Mouse (Mus musculus) ovary, postnatal 10 days (tissue): ENCODE measurements around the gene Grifin.

Experiments used
- DNase-seq: peaks from one replicate; pipeline ENCODE4 v3.0.0; 2022; ENCODE audit warnings: low spot score

Grifin gene

DNA sequence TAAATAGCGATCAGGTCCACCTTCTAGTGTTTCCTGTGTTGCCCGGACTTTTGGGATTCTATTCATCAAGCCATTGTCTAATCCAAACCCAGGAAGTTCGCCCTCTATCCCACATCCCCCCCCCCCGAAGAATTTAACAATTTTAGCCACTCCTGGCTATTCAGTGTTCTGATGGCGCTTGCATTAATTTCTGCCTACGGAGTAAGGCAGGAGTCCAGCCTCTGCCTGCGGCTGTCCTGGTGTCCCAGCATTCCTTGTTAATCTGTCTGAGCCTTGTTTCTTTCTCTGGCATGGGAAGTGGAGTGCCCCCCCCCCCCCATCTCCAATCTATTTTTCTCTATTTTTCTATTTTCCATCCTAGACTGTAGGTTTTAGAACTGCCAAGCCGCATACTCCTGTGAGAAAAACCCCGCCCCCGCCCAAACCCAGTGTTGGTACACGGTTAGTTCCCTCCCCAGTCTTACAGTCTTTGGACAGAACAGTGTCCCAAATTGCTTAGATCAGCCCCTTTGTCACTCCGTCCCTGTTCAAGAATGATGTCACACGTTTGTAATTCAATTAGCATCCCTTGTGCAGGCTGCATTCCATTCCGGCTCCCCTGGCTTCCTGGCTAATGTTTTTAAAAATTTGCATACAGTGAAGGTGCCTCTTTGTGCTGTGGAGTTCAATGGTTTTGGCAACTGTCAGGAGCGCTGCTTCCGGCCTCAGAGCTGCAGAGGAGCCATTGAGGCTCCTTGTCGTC lies 15.4 kb downstream of the Grifin start:
- no peak for DNase-seq

DNA sequence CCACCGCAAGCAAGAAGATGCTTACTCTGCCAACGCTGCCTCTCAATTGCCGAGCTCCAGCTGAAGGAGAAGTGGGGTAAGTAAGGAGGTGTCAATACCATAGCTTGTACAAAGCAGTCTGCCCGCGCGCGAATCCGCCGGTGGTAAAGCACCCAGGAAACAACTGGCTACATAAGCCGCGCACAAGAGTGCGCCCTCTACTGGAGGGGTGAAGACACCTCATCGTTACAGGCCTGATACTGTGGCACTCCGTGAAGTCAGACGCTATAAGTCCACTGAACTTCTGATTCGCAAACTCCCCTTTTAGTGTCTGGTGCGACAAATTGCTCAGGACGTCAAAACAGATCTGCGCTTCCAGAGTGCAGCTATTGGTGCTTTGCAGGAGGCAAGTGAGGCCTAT lies 18.5 kb downstream of the Grifin start:
- no peak for DNase-seq

DNA sequence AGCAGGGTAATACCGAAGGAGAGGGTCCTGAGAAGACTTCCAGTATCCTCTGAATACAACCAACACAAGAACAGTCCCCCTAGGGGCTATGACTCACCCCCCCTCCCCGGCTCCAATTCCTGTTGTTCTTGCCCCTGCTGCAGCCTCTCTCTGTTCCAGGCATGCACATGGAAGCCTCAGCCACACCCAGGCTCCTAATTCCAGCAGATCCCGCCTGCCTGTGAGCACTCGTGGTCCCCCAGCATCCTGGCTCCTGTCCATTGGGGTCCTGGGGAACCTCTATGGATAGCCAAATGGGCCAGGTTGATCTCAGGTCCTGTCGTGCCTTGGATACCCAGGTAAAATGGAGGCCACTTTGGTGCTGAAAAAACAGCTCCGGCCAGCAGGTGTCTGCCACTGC lies 19.2 kb downstream of the Grifin start:
- DNase-seq = no peak

DNA sequence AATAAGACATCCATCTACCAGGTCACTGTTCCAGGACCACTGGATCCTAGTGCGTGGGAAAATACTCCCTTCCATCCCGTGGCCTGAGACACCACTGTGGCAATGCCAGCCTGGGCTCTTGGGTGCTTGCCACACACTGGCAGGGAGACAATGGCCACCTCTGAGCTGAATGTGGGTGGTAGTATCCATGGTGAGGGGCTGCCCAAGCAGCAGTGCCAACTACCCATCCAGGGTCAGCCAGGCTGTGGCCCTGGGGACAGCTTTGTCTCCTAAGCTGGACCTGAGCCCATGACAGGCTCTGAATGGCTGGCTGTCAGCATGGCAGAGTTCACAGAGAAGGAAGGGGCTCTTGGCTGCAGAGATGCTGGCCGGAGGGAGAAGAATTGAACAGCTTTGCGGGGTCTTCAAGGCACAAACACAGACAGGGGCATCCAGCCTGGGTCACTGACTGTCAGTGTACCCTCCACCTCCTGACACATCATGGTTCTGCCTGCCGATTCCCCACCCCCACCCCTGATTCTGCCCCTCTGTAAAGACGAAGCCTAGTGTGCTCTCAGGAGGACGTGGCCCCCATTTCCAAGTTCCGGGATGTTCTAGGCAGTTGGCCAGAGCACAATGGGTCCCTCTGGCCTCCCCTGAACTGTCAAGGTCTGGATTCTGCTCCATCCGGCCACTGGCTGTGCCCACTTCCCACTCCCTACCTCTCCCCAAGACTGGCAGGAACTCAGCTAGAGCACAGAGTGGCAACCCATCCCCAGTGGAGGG lies 21.9 kb downstream of the Grifin start:
- no peak for DNase-seq

DNA sequence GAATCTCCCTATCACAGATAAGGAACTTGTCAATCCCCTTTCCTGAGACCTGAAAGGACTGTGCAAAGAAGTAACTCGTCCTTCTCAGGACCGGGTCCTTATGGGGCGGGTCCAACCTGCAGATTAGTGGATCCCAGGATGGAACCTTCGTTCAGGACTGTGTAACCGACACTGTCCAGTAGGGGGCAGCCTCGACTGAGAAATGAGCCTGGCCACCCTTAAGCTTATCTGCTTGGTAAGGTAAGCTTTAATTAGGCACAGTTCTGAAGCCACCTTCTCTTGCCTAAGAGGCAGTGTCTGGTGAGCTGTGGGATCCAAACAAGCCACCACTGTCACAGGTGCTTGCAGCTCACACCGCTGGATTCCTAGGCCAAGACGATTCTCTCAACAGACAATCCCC lies 24.8 kb downstream of the Grifin start:
- peak; percentile 76 for DNase-seq

DNA sequence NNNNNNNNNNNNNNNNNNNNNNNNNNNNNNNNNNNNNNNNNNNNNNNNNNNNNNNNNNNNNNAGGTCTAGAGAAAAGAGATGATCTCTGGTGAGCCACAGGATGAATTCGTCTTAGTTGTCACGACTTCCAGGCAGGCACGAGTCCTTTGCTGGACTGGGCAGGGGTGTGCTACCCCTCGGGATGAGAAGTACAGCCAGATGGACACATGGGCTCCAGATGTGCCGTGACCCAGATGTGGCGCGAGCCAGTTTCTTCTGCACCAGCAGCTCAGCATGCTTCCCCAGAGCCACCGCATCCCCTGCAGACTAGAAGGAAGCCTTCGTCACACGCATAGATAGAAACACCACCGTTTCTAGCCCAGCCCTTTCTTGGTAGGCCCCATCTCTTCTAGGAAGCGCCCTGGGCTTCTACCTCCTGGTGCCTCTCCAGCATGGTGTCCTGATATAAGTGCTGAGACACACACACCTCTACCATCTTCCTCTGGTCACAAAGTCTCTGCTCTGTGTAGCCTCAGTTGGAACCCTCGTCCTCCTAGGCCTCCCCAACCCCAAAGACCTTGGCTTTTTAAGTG lies 26.7 kb downstream of the Grifin start:
- no peak for DNase-seq

DNA sequence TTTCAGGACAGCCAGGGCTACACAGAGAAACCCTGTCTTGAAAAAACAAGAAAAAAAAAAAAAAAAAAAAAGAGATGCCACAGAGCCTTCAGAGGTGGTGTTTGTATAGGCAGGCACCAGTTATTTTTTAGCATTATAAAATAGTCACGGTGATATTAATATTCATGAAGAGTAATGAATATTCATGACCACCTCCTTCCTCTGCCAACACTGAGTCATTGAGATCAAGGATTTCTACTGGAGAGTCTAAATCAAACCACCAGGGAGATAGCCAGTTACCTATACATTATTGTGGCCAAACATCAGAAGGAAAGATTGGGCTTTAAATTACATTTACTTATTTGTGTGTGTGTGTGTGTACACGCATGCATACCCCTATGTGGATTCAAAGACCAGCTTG lies 38.1 kb downstream of the Grifin start:
- no peak for DNase-seq

DNA sequence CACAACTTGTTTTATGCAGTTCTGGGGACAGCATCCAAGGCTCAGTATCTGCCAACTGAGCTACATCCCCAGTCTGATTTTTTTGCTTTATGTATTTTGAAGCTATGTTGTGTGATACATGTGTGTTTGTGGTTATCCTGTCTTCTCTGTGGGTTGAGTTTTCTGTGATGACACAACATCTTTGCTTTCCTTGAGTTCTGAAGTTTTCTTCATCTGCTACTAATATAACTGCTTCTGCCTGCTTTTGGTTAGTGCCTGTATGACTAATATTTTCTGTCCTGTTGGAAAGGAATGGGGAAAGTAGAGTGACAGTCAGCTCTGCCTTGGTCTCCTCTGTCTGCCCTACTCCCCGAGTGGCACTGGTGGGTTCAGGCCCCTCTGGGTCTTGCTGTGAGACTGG lies 43.7 kb downstream of the Grifin start:
- DNase-seq = no peak

DNA sequence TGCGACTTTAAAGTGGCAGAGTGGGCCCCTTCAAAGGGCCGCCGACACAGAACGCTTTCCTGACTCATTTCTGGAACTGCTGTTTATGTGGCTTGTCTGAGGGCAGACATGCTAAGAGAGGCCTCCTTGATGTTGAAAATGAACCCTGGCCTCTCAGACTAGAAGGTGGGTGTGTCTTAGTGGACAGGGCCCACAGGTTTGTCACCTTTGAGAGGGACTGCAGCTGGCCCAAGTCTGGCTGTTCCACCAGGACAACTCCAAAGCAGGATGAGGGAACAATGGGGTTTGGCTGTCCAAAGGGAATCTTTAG lies 47.0 kb downstream of the Grifin start:
- no peak for DNase-seq

DNA sequence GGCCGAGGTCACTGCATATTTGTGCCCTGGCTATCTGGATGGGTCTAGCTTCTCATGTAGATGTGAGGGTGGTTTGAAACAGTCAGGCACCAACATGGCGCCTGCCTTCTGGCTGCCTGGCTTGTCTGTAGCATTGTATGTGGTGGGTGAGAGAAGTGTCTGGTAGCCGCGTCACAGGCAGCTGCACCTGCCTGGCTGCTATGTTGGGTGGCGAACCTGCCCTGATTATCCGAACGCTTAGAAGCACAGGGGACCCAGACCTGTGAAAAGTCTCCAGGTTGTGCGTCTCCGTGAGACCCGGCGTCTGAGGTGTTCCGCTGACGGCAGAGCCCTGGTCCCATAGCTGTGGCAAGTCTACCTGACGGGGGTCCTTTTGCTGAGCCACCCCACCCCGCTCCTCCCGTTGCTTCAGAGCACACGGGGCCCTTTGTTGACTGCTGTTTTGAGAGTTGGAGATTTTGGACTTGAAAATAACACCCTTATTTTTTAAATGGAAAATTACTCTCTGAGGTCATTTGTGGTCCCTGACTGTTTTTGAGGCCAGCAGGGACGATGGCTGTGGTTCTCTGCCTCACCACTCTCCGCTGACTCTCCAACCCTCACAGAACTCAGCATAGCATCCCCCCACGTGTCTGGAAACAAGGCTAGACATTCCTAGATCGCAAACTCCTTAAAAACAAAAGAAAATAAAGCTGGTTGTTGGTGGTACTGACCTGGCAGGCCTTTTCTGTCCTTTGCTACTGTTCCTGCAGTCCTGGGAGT lies 47.5 kb downstream of the Grifin start:
- no peak for DNase-seq

DNA sequence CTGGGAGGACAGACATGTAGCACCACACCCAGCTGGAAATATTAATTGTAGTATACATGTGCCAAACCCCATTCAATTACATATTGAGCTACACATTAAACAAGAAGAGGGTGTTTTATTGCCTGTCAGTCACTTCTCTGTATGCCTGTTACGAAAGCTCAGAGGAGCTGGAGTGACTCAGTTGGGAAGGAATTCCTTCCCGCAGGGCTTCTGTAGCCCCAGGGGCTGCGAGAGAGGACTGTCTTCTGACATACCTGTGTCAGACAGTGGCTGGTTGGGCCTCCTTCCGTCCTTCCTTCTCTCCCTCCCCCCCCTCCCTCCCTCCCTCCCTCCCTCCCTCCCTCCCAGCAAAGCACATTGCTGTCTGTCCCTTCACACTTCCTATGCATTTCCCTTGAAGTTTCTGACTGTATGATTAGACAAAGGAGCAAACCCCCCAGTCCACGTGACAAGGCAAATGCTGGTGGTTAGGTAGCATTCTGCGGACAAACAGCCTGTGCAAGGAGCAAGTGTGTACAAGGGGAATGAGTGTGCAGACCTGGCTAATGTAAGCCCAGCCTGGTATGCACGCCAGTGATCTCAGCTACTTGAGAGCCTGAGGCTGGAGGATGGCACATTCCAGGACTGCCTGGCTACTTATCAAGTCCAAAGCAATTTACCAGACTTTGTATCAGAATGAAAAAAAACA lies 49.9 kb downstream of the Grifin start:
- DNase-seq = no peak

DNA sequence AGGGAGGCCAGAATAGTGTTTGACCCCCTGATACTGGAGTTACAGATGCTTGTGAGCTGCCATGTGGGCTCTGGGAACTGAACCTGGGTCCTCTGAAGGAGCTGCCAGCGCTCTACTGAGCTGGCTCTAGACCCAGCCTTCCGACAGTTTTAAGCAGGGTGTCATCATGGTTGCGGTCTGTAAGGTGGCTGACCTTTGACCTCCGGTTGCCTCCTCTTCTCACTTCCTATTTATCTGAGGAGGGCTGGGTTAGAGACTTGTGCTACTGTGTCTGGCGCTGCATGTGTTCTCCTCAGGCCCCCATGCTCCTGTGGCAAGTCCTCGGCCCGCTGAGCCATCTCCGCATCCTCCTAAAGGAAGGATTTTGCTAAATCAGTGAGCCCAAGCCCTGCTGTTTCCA lies 51.0 kb downstream of the Grifin start:
- no peak for DNase-seq
